17 mouse cellular contexts compared by ENCODE assay signal in genomic region chr2:75737006-75737503, GRCm38 (mm10). TPM values are rescaled to one million over a fixed set of nuclear protein-coding genes. Genes with fewer than 3 reads are reported as not detected.
A peak's percentile ranks its signal among the peaks of the same experiment; 100 is the strongest.
DNase-seq lines count a peak whose midpoint lies in the region; ATAC-seq lines count a peak whose summit lies in the region.
"Had no signal": no experiment of that assay in that cellular context is flagged by ENCODE, and none has a peak within 500 bp of the region (broad histone marks: within the 10 kb centered on the region; RNA-seq: fewer than 3 reads in every experiment).

No protein-coding gene starts in this region.

- ATAC-seq in granulocyte monocyte progenitor cell, adult 5-6 weeks (replicated peaks; ENCODE audit: poor library complexity, severe bottlenecking): peak; percentile 69
- ATAC-seq: forebrain, embryonic 14.5 days; intestine, embryonic 16.5 days; midbrain, embryonic 16.5 days had no signal

- peak; percentile 67 for DNase-seq in adrenal gland, postnatal 14 days
- no peak for DNase-seq in adrenal gland, adult 18-20 months (ENCODE audit: low spot score in 2 of 2)
- DNase-seq in urinary bladder, postnatal 36 days (ENCODE audit: low spot score in 2 of 2): peak; percentile 29 to 53
- DNase-seq in urinary bladder, postnatal 4 days (ENCODE audit: low spot score in 2 of 2): no peak
- no peak for DNase-seq in thymus, postnatal 14 days
- DNase-seq in frontal cortex, postnatal 10 days (ENCODE audit: low spot score in 2 of 2): no peak
- DNase-seq in thymus, adult 18-20 months: no peak
- DNase-seq: cerebellum, adult 11 months; cerebellum, postnatal 14 days; heart, postnatal 10 days; liver, embryonic 13.5 days; right cerebral cortex, postnatal 14 days; thymus, postnatal 4 days had no signal

RNA-seq across cellular contexts. Expression of gene Nfe2l2, which starts 32.6 kb away (rescaled TPM):
- 93.6 and 103 TPM in 2 replicates for total RNA-seq in adrenal gland, postnatal 14 days (2021)
- 100 to 1,000 TPM; 102 to 116 TPM for total RNA-seq in adrenal gland, adult 18-20 months (2021)
- 80.1 and 90.3 TPM in 2 replicates for total RNA-seq in granulocyte monocyte progenitor cell, adult 5-6 weeks (2014; fragmentation: Nextera tagmentation)
- 55.3 and 68.7 TPM in 2 replicates for total RNA-seq in granulocyte monocyte progenitor cell, adult 5-6 weeks (2017)

Comparison
In these comparisons a context has a peak if more than half of its experiments do, and no peak if none do; other contexts are left out.
1. DNase-seq: peak in adrenal gland, postnatal 14 days (single experiment) and urinary bladder, postnatal 36 days (2 of 2); none in adrenal gland, adult 18-20 months (0 of 2), urinary bladder, postnatal 4 days (0 of 2), thymus, postnatal 14 days (single experiment), frontal cortex, postnatal 10 days (0 of 2) and thymus, adult 18-20 months (0 of 2).